Mouse (Mus musculus) activated CD4-positive, CD25-positive, alpha-beta regulatory T cell, adult 4 months (primary cell): Measurements from ENCODE around the gene Scrn2. TPM values are rescaled to one million over a fixed set of nuclear protein-coding genes. Genes with fewer than 3 reads are reported as not detected.

Experiments
- ATAC-seq: one replicate; pipeline ENCODE4 v1.8.0; 2017
- polyA plus RNA-seq, 2 experiments: library from polyadenylated mRNA; unstranded; fragments of 100-300 nt; shearing (Covaris generic); gene quantifications; one replicate each; pipeline ENCODE4 v1.2.1; 2017

Scrn2 gene
- polyA plus RNA-seq: 10 to 100 TPM in 1 of 2 experiments, 1 to 10 TPM in 1; 5.4 to 10.6 TPM

DNA sequence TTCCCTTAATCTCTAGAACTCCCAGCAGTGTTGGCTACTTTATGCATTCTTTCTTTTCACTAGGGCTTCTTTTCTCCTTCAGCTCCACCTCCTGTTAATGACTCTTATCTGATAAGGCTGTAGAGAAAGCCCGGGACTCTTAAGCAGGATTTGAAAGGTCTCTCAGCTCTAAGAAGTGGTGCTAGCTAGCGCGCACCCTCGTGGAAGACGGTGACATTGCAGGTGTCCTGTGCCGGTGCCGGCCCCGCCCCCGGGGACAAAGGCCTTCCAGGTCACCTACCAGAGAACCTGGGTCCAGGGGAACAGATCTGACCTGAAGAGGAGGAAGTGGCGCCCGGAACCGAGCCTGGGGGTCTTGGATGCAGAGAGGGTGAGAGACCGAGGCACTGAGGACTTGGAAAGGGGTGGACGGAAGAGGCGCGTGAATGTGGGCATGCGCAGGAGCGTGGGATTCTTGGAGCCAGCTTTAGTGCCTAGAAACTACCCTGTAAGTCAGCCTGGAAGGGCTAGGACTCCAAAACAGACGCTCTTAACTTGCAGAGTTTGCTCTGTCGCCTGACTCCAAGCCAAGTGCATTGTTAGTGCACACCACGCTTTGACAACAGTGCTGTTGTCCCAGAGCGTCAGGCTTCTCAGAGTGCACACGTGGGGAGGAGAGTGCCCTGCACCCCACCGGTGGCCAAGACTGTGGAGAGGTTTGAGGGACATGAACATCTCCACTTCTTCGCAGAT lies at the start of gene Scrn2:
Gene Scrn2, plus strand, starts transcription at position 253 of the 732 bp plus-strand sequence.
- ATAC-seq: peak; percentile 69

DNA sequence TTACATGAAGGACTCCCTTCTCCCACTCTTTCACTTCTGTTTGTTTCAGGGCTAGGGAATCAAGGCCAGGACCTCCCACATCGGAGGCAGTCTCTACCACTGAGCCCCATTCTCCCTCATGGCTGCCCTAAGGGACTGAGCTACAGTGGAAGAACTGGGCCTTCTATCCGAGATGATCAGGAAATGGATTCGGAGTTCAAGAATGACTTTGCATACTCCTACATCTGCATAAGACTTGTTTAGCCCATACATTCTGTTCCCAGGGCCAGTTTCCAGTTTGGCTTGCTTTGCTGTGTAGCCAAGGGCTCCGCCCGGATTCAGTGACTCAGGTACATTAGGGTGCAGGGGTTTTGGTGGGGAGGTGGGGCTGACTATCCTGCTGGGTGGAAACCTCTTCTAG lies 49.7 kb upstream of the Scrn2 start:
- ATAC-seq: no peak

DNA sequence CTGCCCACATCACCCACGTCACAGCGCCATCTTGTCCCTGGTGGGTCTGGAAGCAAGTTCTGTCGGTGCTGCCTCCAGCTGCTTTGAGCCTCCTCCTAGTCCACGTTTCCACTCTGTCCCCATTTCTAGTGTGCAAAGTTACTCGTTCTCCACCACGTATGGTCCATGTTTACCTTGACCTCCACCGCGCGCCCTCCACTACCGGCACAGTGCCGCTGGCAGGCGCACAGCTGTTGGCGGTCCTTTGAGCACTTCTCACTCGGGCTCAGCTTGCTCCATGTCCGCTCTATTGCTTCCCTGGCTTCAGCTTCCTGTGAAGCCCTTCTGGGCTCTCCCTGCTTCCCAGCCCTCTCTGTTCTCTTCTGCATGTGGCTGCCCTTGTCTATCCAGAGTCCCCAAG lies 48.3 kb upstream of the Scrn2 start:
- ATAC-seq: no peak

DNA sequence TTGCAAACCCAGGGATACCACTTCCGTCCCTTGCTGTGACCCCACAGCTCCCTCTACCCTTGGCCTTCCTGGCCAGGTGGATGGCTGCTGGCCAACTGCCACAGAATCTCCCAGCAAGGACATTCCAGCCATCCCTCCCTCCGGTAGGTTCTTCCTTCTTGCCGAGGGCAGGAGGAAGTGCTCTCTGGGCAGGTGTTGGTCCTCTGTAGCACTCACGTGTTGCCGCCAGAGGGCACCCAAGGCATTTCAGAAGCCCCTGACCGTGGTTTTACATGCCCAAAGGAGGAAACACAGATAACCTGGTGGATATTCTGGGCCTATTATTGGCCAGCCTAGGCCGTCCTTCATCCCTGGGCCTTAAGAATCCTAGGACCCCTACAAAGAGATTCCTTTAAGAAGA lies 47.4 kb upstream of the Scrn2 start:
- ATAC-seq: no peak

DNA sequence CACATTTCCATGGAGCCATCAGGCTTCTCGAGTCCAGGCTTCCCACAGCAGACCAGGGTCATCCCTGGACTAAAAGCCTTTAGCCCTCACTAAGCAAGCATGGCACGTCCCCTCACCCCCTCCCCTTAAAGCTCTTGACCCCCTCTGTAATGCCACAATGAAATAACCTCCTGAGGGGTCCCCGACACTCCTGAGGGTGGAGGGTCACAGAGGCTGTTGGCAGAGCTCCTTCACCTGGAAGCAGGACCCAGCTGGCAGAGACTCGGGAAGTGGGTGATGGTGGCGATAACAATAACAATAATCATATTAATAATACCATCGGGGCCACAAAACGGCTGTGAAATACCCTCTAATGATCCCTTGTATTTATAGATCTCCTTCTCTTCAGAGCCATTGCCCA lies 46.9 kb upstream of the Scrn2 start, which contains the start of gene Sp2:
Gene Sp2, minus strand, starts transcription at position 101 of the 400 bp plus-strand sequence.
- ATAC-seq: no peak

DNA sequence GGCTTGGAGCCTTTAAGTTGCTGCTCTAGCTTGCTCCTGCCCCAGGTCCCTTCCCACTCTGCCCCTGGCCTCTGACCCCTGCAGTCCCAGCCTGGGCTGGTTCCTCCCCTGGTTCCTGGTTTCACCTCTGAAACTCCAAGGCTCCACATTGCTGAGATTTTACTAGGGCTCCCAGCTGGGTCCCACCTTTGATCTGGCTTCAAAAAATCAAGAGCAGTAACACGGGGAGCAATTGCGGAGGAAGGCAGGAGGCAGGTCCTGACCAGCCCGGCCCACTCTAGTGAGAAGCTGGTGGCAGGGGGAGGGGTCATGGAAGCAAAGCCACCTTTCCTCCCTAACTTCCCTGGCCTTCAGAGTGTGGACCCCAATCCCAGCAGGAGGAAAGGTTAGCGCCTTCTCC lies 44.8 kb upstream of the Scrn2 start:
- no peak for ATAC-seq

DNA sequence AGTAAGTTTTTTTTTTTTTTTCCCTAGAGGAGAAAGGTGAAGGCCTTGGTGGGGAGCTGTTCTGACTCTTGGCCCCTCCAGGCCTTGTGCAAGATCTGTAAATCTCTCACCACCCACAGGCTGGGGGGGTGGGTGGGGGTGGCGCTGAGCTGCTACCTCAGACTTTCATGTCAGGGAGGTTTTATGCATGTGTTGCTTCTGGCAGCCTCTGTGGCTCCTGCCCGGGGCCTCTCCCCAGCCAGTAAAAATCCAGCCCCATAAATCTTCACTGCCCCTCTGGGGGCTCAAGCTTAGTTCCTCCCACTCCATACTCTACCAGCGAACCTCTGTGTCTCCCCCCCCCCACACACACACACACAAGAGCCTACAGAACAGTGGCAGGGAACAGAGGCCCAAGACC lies 43.3 kb upstream of the Scrn2 start:
- ATAC-seq: no peak

DNA sequence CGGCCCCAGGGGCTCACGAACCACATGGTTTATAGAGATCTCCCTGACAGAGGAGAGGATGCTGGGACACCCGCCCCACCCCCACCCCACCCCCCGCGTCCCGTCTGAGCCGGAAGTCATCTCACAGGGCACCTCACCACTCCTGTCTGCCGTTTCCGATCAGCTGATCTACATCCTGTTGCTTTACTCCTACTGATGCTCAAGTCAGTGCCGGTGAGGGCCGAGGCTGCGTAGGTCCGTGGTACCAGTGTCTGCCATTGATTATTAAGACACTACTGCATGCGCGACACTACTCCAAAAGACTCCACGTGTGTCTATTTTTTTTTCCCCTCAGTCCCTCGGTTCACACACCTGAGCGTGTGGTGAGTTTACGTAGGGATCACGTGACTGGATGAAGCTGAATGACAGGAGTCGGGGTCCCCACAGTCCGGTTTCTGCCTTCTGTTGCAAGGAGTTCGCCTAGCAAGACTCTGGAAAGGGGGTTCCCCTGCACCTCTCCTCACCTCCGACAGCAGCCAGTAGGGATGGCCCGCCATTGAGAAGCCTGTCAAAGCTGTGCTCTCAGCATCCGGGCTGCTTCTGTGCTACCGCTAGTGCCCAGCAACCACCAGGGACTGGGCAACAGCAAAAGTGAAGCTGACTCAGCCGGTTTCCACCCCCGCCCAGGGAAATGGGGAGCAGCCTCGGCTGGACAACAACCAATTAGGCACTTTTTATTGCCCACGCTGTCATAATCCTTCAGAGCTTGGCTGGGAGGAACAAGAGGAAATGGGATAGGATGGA lies 41.7 kb upstream of the Scrn2 start:
- peak; percentile 89 for ATAC-seq

DNA sequence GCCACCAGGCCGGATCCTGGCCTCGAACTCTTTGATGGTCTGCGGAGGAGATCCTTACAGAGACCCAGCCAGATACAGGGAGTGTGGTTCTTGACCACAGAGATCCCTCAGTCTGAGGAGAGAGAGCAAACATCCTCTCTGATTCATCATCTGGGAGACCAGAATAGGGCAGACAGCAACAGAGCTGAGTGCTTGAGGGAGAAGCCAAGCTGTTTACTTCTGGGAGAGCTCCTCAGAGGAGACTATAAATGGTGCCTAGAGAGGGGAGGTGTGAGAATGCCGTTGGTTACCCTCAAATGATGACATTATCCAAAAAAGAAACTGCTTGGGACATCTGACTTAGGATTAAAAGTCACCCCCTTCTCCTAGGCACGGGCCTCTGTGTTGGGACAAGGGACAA lies 38.2 kb upstream of the Scrn2 start:
- no peak for ATAC-seq

DNA sequence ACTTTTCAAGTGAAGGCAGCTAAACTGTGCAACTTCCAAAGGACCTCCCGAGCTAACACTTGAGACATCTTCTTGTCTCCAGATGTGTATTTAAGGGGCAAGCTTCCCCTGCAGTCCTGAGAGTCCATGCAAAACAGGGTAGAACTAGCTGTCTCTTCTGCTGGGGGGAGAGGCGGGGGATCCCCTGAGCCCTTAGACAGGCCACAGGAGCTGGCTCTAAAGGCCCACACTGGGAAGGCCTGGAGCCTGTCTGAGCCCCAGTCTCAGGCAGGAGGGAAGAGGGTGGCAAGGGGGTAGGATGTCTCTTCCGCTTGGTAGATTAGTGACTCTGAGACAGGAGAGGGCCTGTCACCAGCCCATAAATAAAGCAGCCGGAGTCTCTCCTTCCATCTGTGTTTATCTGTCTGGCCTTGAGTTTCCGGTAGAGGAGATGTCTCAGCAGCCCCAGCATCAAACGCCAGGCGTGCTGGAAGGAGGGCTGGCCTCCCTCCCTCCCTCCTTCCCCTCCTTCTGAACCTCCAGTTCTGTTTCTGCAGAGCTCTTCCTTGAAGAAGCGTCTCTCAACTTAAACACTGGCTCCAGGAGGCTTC lies 36.9 kb upstream of the Scrn2 start:
- ATAC-seq: no peak

DNA sequence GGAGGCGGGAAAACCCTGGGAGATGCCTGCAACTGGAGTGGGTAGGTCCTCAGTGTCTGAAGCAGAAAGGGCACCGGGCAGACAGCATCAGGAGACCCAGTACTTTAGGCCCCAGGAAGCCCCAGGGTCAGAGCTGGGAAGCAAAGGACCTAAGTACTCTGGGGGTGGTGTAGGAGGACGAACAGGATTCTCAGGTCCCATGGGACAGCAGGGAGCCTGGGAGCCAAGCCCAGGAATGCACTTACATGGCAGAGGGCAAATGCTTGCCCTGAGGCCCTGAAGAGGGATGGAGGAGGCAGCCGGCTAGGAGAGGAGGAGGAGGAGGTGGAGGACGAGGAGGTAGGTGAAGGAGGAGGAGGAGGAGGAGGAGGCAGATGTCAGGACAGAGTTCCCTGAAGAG lies 34.7 kb upstream of the Scrn2 start:
- no peak for ATAC-seq

DNA sequence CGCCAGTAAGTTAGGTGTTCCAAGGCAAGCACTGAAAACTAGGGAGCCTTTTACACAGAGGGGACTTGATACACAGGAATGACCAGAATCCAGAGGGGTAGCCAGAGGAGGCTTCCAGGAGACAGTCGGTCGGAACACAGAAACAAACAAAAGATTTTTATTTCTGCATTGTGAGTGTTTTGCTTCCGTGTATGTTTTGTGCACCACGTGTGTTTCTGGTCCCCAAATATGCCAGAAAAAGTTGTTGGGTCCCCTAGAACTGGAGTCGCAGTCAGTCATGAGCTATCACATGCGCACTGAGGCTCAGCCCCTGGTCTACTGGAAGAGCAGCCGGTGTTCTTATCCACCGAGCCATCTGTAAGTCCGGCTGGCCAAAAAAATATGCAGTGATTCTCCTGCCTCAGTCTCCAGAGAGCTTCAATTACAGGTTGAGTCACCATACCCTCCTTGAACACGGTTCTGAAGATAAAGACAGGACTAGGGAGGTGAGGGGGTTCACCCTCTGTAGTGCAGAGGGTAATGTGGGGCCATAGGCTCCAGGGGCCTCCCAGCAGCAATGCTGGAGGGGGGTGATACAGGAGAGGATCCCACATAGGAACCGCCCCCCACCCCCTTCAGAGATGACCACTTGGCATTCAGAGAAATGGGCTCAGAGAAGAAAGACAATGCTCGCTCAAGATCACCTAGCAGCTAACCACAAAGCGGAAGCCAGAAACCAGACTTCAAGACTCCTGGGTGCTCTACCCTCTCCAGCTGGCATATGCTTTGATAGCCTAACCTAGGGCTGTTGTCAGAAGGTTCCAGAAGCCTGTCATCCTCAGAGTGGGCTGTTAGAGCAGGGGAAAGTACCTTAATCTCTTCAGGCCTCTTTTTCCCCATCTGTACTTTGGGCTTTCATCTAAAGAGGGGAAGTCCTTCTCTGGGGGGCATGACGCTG lies 33.6 kb upstream of the Scrn2 start:
- peak; percentile 95 for ATAC-seq

DNA sequence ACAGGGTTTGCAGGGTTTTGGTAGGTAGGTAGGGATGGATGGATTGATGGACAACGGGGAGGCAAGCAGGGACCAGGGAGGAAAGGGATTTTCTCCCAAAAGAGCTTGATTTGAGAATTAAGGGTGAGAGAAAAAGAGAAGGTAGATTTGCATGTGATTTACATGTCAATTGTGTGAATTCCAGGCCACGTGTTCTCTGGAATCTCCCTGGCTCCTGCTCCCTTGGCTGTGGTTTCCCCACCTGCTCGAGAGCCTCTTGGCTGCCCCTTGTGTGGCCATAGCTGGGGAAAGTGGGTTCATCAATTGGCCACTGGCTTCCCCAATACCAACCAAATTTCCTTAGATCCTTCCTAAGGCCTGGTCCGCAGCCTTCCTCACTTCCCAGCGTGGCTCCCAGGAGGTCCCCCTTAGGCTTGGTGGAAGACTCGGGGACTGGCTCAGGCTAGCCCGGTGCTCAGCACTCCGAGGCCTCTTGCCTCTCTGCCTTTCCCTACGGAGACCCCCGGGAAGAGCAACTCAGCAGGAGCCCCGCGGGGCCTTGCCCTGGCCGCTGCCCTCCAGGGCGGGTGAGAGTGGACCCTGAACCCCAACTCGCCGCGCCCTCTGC lies 32.9 kb upstream of the Scrn2 start:
- ATAC-seq: no peak

DNA sequence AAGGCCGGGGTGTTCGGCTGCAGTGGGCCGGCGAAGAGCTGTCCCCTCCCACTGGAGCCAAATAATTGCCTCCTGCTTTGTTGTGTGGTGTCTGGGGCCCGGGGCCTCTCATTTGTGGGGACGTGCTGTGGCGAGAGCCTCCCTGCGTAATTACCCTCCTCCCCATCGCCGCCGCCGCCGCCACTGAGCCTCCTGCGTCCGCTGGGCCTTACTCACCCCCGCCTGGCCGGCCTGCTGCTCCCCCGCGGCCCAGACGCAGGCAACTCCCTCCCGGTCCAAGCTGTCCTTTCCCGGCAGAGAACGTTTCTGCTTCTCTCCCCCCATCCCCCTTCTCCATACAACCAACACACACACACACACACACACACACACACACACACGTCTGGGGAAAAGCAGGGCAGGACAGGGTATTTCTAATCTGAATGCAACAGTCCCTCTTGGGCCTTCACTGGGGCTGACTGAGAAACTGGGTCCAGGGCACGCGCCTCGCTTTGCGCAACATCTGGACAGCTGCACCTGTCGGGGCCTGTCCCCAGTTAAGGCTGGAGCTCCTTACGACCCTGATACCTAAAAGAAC lies 32.3 kb upstream of the Scrn2 start:
- no peak for ATAC-seq

DNA sequence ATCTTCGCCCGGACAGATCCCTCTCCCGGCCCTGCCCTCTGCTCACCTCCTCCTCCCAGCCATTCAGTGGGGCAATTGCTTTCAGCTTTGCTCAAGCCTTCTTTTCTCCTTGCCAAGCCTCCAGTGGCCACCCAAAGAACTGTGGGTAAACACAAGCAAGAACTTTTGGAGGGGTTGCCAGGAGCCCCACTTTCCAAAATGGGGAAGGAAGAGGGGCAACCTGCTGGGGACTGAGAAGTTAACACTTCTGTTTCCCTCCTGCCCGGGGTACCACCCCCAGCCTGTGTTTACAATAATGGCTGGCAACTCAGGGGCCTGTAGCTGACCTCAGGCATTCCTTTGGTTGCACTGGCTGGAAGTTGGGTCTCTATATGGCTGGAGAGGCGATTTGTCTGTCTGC lies 26.6 kb upstream of the Scrn2 start:
- ATAC-seq: no peak

DNA sequence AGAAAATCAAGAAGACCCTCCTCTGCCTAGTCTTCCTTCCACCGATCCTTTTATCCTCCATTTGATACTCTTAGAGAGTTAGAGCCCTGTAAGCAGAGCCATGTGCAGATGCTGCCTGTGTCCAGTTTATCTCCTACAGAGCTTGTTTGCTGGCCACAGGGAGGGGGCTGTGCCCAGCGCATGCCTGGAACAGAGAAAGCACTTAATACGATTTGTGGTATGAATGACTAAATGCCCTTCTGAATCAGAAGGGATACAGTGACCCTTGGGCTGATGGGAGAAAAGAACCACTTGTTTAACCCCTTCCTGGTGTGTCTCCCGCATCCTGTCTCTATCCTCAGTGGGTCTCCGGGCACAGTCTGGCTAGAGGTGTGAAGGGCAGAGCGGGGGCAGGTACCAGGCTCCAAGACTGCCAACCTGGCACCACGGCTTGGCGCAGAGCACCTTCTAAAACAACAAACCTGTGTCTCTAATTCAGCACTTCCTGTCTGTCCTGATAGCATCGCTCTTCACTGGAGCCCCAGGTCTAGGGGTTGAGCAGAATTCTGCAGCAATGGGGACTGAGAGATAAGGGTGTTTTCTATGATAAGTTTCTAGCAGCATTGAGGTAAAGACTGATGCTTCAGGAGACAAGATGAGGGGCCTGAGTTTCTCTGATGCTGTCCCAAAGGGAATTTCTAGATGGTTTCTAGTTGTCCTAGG lies 22.5 kb upstream of the Scrn2 start:
- ATAC-seq: peak; percentile 84

DNA sequence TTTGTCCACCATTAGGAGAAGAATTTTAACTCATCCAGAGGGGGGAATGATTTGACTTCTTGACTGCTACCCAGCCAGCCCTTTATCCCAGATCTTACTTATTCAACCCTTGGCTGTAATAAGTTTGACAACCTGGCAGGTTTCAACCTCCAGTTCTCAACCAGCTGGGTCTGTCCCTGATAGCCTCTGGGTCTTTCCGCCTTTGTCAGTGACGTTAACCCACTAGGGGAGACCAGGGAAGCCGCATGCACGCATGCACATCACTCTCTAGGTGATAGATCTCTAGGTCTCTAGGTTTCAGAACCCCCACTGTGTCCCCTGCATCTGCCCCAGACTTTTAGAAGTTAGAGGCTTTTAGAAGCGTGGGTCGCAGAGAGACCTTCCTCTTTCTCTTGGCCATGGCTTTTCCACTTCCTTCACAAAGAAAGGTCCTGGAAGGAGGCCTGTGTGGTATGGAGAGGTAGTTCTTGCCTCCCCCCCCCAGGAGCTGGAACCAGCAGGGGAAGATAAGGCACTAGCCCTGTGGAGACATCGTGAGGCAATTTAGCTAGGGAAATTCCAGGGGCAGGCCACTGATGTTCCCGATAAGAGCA lies 20.4 kb upstream of the Scrn2 start:
- no peak for ATAC-seq

DNA sequence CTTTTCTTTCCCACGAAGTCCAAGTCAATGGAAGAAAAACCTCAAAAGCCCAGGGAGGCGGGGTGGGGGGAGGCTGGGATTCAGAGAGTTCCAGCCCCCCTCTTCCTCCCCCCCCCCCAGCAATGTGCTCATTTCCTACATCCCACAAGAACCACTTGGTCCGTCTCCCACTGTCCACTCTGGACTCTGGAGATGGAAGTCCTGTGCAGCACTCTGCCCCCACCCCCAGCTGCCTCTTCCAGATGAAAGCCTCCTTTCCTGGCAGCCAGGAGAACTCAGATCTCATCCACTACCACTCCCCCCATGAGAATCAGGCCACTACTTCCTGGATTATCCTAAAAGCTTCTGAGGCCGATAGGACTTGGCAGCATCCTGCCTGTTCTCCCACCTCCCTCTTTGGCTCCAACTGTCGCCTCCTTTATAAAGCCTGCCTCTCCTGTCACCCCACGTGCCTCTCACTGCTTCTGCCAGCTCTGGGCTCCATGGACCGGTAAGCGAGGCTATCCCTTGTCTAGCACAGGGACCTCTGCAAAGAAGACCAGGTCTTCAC lies 16.5 kb upstream of the Scrn2 start, which contains the start of gene Sp6:
Gene Sp6, plus strand, starts transcription at position 274 of the 550 bp plus-strand sequence.
- no peak for ATAC-seq

DNA sequence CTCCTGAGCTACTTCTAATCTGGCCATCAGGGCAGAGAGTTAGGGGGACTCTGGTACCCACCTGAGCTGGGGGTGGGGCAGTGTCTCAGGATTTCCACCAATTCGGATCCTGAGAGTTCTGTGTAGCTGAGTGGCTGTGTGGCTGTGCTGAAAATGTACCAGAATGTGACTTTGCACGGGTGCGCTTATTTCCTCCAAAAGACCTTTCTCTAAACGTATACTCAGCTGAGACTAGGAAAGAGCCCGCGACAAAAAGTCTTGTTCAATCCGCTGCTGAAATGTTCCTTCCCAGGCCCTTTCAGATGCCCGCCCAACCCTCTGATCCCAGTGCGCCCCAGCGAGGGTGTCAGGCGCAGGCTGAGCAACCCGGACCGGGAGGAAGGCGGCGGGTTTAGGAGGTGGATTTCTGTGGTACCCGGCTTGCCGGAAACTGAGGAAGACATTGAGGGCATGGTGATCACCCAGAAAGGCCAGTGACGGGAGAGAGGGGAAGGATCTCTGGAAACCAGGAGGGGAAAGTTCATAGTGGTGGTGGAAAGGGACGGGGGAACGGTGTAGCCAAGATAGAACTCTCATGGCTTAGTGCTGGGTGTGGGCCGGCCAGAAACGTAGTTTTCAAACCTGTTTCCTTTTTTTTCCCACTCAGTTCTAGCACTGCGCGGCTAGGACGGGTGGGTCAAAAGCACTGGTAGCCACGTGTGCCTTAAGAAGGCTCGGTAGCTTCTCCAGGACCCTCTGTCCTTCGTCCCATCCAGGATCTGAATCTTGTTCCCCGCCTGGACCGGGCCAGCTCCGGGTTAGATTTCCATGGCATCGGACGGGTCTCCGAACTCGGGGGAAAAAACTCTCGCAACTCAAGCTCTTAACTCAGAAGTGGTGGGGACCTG lies 11.8 kb upstream of the Scrn2 start:
- ATAC-seq: no peak
